13 mouse cellular contexts compared by ENCODE assay signal in the genomic region with DNA sequence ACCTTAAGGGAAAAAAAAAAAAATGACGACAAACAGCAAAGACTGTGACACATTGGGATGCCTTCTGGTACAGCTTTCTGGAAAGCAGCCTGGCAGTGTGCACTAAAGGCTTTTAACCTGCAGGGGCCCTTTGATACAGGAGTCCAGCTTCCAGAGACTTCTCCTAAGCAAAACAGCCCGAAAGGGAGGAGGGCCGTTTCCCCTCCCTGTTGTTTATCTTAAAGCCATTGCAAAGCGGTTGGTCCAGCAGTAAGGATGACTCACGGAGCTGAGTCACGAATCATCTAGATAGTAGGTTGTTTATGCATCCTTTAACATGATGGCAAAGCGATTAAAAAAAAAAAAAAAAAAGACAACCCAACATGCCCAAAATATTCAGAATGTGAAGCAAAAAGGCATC.
A peak's percentile ranks its signal among the peaks of the same experiment; 100 is the strongest.
DNase-seq lines count a peak whose midpoint lies in the region; ATAC-seq lines count a peak whose summit lies in the region.
"Had no signal": no experiment of that assay in that cellular context is flagged by ENCODE, and none has a peak within 500 bp of the region (broad histone marks: within the 10 kb centered on the region; RNA-seq: fewer than 3 reads in every experiment).

No protein-coding gene starts in this region.

- 32% methylated on average over 7 of the region's 7 CpGs for WGBS in intestine, embryonic 16.5 days
- WGBS in intestine, embryonic 15.5 days, result 30% methylated on average over 7 of the region's 7 CpGs
- WGBS in lung, embryonic 16.5 days, result 26% methylated on average over 7 of the region's 7 CpGs
- WGBS in kidney, embryonic 16.5 days, result 29% methylated on average over 7 of the region's 7 CpGs

- no peaks in the 10 kb centered on the region for H3K27me3 ChIP-seq in intestine, embryonic 16.5 days (replicated peaks; ENCODE audit: control insufficient read depth, insufficient read depth, low read length)
- no peaks in the 10 kb centered on the region for H3K27me3 ChIP-seq in intestine, embryonic 15.5 days (replicated peaks)
- no peaks in the 10 kb centered on the region for H3K27me3 ChIP-seq in lung, embryonic 16.5 days (ENCODE audit: control insufficient read depth, insufficient read depth, low read depth, low read length)
- H3K27me3 ChIP-seq in kidney, embryonic 16.5 days (ENCODE audit: insufficient read depth, low read length), result no peaks in the 10 kb centered on the region
- H3K27me3 ChIP-seq: embryonic facial prominence, embryonic 13.5 days had no signal

- intact Hi-C loops in gastrocnemius, postnatal 36 days (cut with DNase I), result no loop called here

- no peak overlapping the region for H3K4me2 ChIP-seq in intestine, embryonic 16.5 days (ENCODE audit: low read depth, low read length)
- no peak overlapping the region for H3K4me2 ChIP-seq in intestine, embryonic 15.5 days (replicated peaks)
- H3K4me2 ChIP-seq in lung, embryonic 16.5 days (ENCODE audit: low read depth, low read length), result no peak overlapping the region
- no peak overlapping the region for H3K4me2 ChIP-seq in kidney, embryonic 16.5 days (replicated peaks; ENCODE audit: low read depth, low read length)
- H3K4me2 ChIP-seq: embryonic facial prominence, embryonic 13.5 days; heart, embryonic 11.5 days had no signal

- H3K36me3 ChIP-seq in intestine, embryonic 16.5 days (ENCODE audit: control insufficient read depth, insufficient read depth, low read length), result no peaks in the 10 kb centered on the region
- no peaks in the 10 kb centered on the region for H3K36me3 ChIP-seq in intestine, embryonic 15.5 days
- H3K36me3 ChIP-seq in lung, embryonic 16.5 days (ENCODE audit: control insufficient read depth, insufficient read depth, low read length), result no peaks in the 10 kb centered on the region
- no peaks in the 10 kb centered on the region for H3K36me3 ChIP-seq in kidney, embryonic 16.5 days (ENCODE audit: insufficient read depth, low read length)
- H3K36me3 ChIP-seq: embryonic facial prominence, embryonic 13.5 days had no signal

- H3K27ac ChIP-seq in intestine, embryonic 16.5 days (ENCODE audit: low read length), result no peak overlapping the region
- H3K27ac ChIP-seq in intestine, embryonic 15.5 days, result no peak overlapping the region
- no peak overlapping the region for H3K27ac ChIP-seq in lung, embryonic 16.5 days (ENCODE audit: low read length)
- no peak overlapping the region for H3K27ac ChIP-seq in kidney, embryonic 16.5 days (ENCODE audit: low read length)
- H3K27ac ChIP-seq: embryonic facial prominence, embryonic 13.5 days; macrophage had no signal

- ATAC-seq in intestine, embryonic 16.5 days, result 0 out of 2 replicates have a peak, but pooled peaks have one; percentile 46
- ATAC-seq in intestine, embryonic 15.5 days, result no peak
- ATAC-seq in lung, embryonic 16.5 days (ENCODE audit: low read depth), result 0 out of 2 replicates have a peak, but pooled peaks have one; percentile 26
- ATAC-seq in kidney, embryonic 16.5 days (ENCODE audit: low FRiP score, low TSS enrichment), result no peak
- ATAC-seq: activated CD4-positive, CD25-positive, alpha-beta regulatory T cell, adult 4 months had no signal

- no peaks in the 10 kb centered on the region for H3K4me1 ChIP-seq in intestine, embryonic 16.5 days (ENCODE audit: control insufficient read depth, insufficient read depth, low read length)
- H3K4me1 ChIP-seq in intestine, embryonic 15.5 days (replicated peaks), result no peaks in the 10 kb centered on the region
- H3K4me1 ChIP-seq in lung, embryonic 16.5 days (replicated peaks; ENCODE audit: control insufficient read depth, insufficient read depth, low read length), result no peaks in the 10 kb centered on the region
- no peaks in the 10 kb centered on the region for H3K4me1 ChIP-seq in kidney, embryonic 16.5 days (ENCODE audit: insufficient read depth, low read length)
- H3K4me1 ChIP-seq: embryonic facial prominence, embryonic 13.5 days had no signal

- no peaks in the 10 kb centered on the region for H3K9me3 ChIP-seq in intestine, embryonic 16.5 days (ENCODE audit: control insufficient read depth, low read length)
- no peaks in the 10 kb centered on the region for H3K9me3 ChIP-seq in intestine, embryonic 15.5 days
- H3K9me3 ChIP-seq in lung, embryonic 16.5 days (ENCODE audit: control insufficient read depth, low read length), result no peaks in the 10 kb centered on the region
- H3K9me3 ChIP-seq in kidney, embryonic 16.5 days (ENCODE audit: low read length), result no peaks in the 10 kb centered on the region
- H3K9me3 ChIP-seq: embryonic facial prominence, embryonic 13.5 days had no signal

- peak; percentile 56 for DNase-seq in CD4-positive, CD25-positive, alpha-beta regulatory T cell, adult 2 months (ENCODE audit: low read depth, low spot score)
- peak; percentile 7 for DNase-seq in adrenal gland, postnatal 25 days
- DNase-seq in gastrocnemius, postnatal 36 days, result no peak
- DNase-seq in gastrocnemius, postnatal 10 days, result no peak
- DNase-seq: right cerebral cortex, postnatal 25 days had no signal

- no peak overlapping the region for H3K4me3 ChIP-seq in intestine, embryonic 16.5 days (ENCODE audit: low read length)
- H3K4me3 ChIP-seq in intestine, embryonic 15.5 days (replicated peaks), result no peak overlapping the region
- H3K4me3 ChIP-seq in lung, embryonic 16.5 days (ENCODE audit: low read length), result no peak overlapping the region
- H3K4me3 ChIP-seq in kidney, embryonic 16.5 days (ENCODE audit: low read length), result no peak overlapping the region
- H3K4me3 ChIP-seq: embryonic facial prominence, embryonic 13.5 days had no signal

- no peak overlapping the region for H3K9ac ChIP-seq in intestine, embryonic 16.5 days (ENCODE audit: low read depth, low read length)
- no peak overlapping the region for H3K9ac ChIP-seq in intestine, embryonic 15.5 days
- no peak overlapping the region for H3K9ac ChIP-seq in lung, embryonic 16.5 days (ENCODE audit: low read length)
- H3K9ac ChIP-seq in kidney, embryonic 16.5 days (replicated peaks; ENCODE audit: low read length), result no peak overlapping the region
- H3K9ac ChIP-seq: embryonic facial prominence, embryonic 13.5 days had no signal

Comparison
In these comparisons a context has a peak if more than half of its experiments do, and no peak if none do; other contexts are left out.
1. ATAC-seq: peak in intestine, embryonic 16.5 days (single experiment) and lung, embryonic 16.5 days (single experiment); none in intestine, embryonic 15.5 days (single experiment) and kidney, embryonic 16.5 days (single experiment).
2. DNase-seq: peak in CD4-positive, CD25-positive, alpha-beta regulatory T cell, adult 2 months (single experiment) and adrenal gland, postnatal 25 days (single experiment); none in gastrocnemius, postnatal 36 days (0 of 2) and gastrocnemius, postnatal 10 days (single experiment).